Mouse (Mus musculus) gonadal fat pad, adult 2 months (tissue): ENCODE measurements around the gene Polr2l. TPM values are rescaled to one million over a fixed set of nuclear protein-coding genes. Genes with fewer than 3 reads are reported as not detected.

Experiments
- DNase-seq: peaks from one replicate; pipeline ENCODE4 v3.0.0-alpha.2; 2012; ENCODE audit warnings: low read depth
- polyA plus RNA-seq: library from polyadenylated mRNA; depleted of rRNA; stranded (reverse); fragments of >200 nt; gene quantifications from 2 replicates; pipeline ENCODE4 v1.2.3, GENCODE M21; 2012; rRNA removed

Polr2l gene
- polyA plus RNA-seq, 1 experiment: 82.9 TPM

DNA sequence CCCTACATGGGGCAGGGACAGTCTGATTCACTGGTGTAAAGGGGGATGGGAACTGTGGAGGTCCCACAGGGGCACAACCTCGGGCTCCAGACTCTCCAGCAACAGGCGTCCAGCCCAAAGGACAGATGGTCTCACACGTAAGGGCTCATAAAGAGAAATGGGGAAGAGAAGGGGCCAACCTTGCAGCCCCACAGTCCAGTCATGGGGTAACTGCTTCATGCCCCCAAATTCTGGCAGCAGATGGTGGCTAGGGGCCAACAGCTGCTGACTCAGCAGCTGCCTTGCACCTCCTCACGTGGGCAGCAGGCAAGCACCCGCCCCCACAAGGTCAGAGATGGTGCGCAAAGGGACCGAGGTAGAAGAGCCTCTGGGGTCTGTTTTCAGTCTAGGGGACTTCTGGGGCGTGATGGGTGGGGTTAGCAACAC lies 42.7 kb downstream of the Polr2l start:
- no peak for DNase-seq

DNA sequence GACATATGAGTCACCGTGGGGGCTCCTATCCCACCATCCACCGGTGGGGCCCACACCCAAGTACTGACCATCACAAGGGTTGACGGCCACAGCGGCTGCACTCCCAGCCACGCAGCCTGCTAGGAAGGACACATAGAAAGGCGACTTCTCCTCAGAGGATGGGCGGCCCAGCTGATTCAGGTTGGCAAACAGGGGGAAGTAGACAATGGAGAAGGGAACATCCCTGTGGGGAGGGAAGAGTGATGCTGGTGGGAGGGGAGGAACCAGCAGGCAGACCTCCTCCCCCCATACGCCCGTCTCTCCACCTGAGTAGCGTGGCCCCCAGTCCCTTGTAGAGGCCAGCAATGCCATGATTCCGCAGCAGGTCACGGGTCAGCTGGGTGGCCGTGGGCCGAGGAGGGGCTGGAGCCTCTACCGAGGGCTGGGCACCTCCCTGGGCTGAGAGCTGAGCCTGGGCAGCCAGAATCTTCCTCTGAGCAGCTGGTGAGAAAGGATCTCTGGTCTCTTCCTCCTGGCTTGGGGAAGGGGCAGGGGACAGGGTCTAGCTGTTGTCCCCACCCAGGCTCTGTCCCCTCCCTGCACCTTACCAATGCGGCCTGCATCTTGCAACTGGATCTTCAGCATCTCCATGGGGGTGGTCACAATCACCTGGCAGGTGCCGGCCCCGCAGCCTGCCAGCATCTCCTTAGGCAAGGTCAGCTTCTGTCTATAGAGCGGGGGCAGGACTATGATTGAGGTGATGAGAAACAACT lies 43.3 kb downstream of the Polr2l start:
- DNase-seq: no peak

DNA sequence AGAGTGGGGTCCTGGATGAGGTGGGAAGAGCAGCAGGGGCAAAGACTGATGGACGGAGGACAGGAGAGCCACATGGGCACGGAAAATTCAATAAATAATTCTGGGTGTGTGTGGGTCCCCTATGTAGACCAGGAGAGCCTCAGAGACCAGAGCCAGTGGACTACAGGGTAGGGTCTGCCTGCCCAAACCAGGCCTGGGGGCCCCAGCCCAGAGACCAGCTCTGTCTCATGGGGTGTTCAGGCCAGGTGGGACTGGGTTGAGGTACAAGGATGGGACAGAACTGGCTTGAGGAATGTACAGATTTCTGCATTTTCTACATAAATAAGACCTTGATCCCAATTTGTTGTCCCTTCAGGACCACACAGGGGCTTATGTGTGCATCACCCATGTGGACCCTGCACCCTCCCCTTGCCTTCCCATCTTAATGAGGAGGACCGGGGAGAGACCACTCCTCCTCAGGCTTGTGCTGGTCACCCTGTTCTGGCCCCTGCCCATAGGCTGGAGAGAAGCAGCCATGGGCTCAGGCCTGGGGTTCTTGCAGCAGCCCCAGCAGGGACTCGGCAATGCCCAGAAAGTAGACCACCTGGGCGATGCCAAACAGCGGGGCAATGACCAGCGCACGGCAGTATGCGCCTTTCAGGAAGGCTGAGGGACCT lies 44.2 kb downstream of the Polr2l start:
- no peak for DNase-seq

DNA sequence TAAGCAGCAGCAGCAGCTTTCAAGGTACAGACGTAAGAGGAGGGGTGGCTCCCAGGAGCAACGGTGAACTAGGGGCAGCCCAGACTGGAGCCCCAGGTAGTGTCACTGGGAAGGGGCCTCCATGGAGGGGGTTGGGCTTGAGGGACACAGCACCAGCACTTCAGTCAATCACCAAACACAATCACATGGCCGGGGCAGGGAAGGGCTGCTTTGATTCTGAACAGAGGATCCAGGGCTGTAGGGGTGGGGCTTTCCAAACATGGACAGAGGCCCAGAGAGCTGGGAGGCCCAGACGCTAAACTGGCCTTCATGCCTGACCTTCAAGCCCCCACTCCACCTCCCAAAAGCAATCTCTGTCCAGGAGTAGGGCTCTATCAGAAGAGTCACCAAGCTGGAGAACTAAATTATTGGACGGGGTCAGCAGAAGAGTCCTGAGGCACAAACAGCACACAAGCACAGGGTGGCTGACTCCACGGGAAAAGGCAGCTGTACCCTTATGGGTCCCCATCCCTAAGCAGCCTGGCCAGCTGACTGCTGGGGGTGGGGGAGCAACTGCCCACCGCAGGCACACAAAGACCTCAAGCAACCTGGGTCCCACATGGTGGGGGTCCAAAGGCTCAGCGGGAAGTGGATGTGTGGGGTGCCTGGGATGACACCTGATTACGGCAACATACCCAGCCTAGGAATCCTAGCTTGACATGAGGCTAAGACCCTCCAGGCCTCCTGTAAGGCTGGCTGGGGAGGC lies 44.9 kb downstream of the Polr2l start:
- no peak for DNase-seq

DNA sequence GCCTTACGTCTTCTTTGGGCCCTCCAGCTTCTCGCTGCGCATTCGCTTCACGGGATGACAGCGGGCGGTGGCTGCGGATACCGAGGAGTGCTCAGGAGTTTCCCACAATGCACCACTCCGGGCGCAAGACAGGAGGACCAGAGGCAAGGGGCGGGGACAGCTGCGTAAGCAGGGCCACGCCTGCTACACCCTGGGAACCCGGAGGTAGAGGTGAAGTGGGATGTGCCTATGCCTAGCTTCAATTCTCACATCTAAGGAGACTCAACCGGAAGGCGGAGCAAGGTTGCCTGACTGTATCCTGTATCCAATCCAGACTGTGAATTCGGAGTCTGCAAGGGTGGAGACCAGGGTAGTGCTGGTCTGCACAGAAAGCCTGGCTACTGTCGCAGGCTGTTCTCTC lies 45.6 kb downstream of the Polr2l start, which contains the start of gene Cend1:
Cend1 (minus strand) TSS at position 182 of the 400 bp plus-strand sequence.
- no peak for DNase-seq

DNA sequence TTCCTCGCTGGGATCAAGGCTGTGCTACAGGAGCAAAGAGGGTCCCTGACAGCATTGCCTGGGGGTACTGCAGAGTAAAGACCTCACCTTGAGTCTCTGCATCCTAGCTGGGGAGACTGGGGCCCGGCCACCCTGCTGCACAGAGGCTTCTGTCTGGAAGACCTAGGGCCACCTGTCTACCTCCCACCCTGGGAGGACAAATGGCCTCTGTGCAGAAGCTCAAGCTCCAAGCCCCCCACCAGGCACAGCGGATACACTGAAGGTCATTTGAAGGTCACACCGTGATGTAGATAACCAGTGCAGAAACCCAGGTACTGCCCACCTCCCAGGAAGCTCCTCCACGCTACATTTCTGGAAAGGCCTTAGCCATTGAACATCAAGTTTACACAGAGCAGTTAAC lies 46.2 kb downstream of the Polr2l start:
- DNase-seq: no peak

DNA sequence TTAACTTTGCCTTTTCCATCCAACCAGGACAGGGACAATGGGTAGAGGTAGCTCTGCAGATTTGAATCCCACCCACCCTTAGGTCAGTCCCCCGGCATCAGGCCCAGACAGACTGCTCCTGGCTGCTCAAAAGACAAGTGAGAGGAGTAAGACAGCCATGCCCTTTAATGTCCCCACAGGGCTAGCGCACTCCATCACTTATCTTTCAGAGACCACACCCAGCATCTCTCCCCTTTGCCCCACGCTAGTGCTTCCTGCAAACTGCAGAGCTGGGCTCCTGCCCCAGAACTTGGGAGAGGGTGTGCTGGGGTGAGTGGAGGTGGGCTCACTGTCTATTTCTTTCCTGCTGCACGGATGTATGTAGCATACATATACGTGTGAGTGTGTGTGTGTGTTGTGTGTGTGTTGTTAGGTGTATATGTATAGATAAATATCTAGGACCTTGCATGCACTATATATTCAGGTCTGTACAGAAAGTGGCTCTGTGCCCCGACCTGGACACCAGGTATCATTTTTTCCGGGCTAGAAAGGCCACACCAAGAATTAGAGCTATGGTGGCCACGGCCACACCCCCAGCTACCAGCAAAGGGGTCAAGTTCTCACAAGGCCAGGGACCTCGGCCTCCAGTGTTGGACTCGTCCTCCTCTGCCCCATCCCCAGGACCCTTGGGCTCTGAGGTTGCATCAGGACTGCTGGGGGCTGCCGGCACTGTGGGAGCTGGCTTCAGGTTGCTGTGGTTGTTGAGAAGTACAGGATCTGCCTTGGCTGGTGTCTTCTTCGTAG lies 47.8 kb downstream of the Polr2l start:
- DNase-seq: no peak

DNA sequence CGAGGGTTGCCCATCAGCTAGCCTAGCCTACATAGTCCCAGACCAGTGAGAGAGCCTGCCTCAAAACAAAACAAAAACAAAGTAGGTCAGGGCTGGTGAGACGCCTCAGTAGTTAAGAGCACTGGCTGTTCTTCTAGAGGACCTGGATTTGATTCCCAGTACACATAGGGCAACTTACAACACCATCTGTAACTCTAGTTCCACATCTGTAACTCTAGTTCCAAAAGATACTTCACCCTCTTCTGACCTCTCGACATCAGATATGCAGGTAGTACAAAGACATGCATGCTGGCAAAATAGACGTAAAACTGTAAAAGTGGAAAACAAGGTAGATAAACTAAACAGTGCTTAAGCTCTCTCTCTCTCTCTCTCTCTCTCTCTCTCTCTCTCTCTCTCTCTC lies 51.1 kb downstream of the Polr2l start:
- no peak for DNase-seq

Other genes starting within 250 kb of the Polr2l start
- 22.7 and 40.8 TPM in 2 replicates for gene Phrf1, start 246.3 kb downstream of the Polr2l start, polyA plus RNA-seq
- 53.6 and 59.7 TPM in 2 replicates for gene Irf7, start 208.7 kb downstream of the Polr2l start, polyA plus RNA-seq
- gene Cdhr5, start 198.3 kb downstream of the Polr2l start, polyA plus RNA-seq: 3.1 and 16.2 TPM in 2 replicates
- gene Sct, start 196.0 kb downstream of the Polr2l start, polyA plus RNA-seq: 5.1 and 8.1 TPM in 2 replicates
- gene Drd4, start 183.1 kb downstream of the Polr2l start, polyA plus RNA-seq: 3.9 and 5.1 TPM in 2 replicates
- gene Deaf1, start 147.4 kb downstream of the Polr2l start, polyA plus RNA-seq: 18.7 and 18.9 TPM in 2 replicates
- 48.1 and 48.9 TPM in 2 replicates for gene Tmem80, start 147.4 kb downstream of the Polr2l start, polyA plus RNA-seq
- 21.5 and 22.3 TPM in 2 replicates for gene Eps8l2, start 136.3 kb downstream of the Polr2l start, polyA plus RNA-seq
- 324 and 438 TPM in 2 replicates for gene Taldo1, start 82.9 kb downstream of the Polr2l start, polyA plus RNA-seq
- gene Gatd1, start 61.0 kb downstream of the Polr2l start, polyA plus RNA-seq: 103 and 109 TPM in 2 replicates
- gene Cend1, start 45.6 kb downstream of the Polr2l start, polyA plus RNA-seq: 0.36 and 0.53 TPM in 2 replicates
- gene Slc25a22, start 37.2 kb downstream of the Polr2l start, polyA plus RNA-seq: 120 TPM in 2 replicates
- gene Pidd1, start 31.1 kb downstream of the Polr2l start, polyA plus RNA-seq: 10.3 and 12.3 TPM in 2 replicates
- gene Rplp2, start 27.8 kb downstream of the Polr2l start, polyA plus RNA-seq: 599 and 692 TPM in 2 replicates
- gene Pnpla2, start 19.9 kb downstream of the Polr2l start, polyA plus RNA-seq: 1,065 and 1,157 TPM in 2 replicates
- gene Cracr2b, start 14.0 kb downstream of the Polr2l start, polyA plus RNA-seq: 42.8 and 51.2 TPM in 2 replicates
- 670 and 894 TPM in 2 replicates for gene Cd151, start 7.7 kb downstream of the Polr2l start, polyA plus RNA-seq
- 100 and 130 TPM in 2 replicates for gene Tspan4, start 108 bp upstream of the Polr2l start, polyA plus RNA-seq
- 61.9 and 69.0 TPM in 2 replicates for gene Chid1, start 64.7 kb upstream of the Polr2l start, polyA plus RNA-seq
- gene Ap2a2, start 87.0 kb upstream of the Polr2l start, polyA plus RNA-seq: 49.2 and 64.8 TPM in 2 replicates
- gene Muc6, start 180.2 kb upstream of the Polr2l start, polyA plus RNA-seq: 0.01 and 0.08 TPM in 2 replicates
- gene Muc2, start 215.2 kb upstream of the Polr2l start, polyA plus RNA-seq: 2.9 and 5.8 TPM in 2 replicates